Mouse (Mus musculus) midbrain, embryonic 11.5 days (tissue): ENCODE measurements around the gene Zc3h18. TPM values are rescaled to one million over a fixed set of nuclear protein-coding genes. Genes with fewer than 3 reads are reported as not detected.

Experiments used
- ATAC-seq: fragments of 200-750 bp; cut with Nextera tagmentation; 2 replicates; pipeline ENCODE4 v1.8.0; 2017; ENCODE audit warnings: moderate TSS enrichment, moderate library complexity; ENCODE audit not compliant: low FRiP score
- DNase-seq: peaks from one replicate; pipeline ENCODE4 v3.0.0; 2015; ENCODE audit warnings: low spot score; ENCODE audit errors: missing footprints
- H3K27ac ChIP-seq: fragments of 300-500 bp; sonication (generic); 2 replicates; pipeline ENCODE4 v1.5.1; 2014; ENCODE audit warnings: low read depth, low read length
- H3K27me3 ChIP-seq: fragments of 300-500 bp; sonication (generic); 2 replicates; pipeline ENCODE4 v1.6.1; 2014; ENCODE audit warnings: mild to moderate bottlenecking, low read length, moderate library complexity, mixed read lengths; ENCODE audit not compliant: control insufficient read depth, insufficient read depth
- H3K36me3 ChIP-seq: fragments of 300-500 bp; sonication (generic); 2 replicates; pipeline ENCODE4 v1.6.1; 2014; ENCODE audit warnings: mild to moderate bottlenecking, low read length, moderate library complexity, mixed read lengths; ENCODE audit not compliant: control insufficient read depth, insufficient read depth
- H3K4me1 ChIP-seq: fragments of 300-500 bp; sonication (generic); 2 replicates; pipeline ENCODE4 v1.6.1; 2014; ENCODE audit warnings: low read length; ENCODE audit not compliant: control insufficient read depth, insufficient read depth
- H3K4me2 ChIP-seq: fragments of 300-500 bp; sonication (generic); 2 replicates; pipeline ENCODE4 v1.6.1; 2014; ENCODE audit warnings: mild to moderate bottlenecking, moderate library complexity
- H3K4me3 ChIP-seq: fragments of 300-500 bp; sonication (generic); 2 replicates; pipeline ENCODE4 v1.5.1; 2014; ENCODE audit warnings: low read depth, low read length
- H3K9ac ChIP-seq: fragments of 300-500 bp; sonication (generic); 2 replicates; pipeline ENCODE4 v1.6.1; 2014; ENCODE audit warnings: low read length
- H3K9me3 ChIP-seq: fragments of 300-500 bp; sonication (generic); 2 replicates; pipeline ENCODE4 v1.6.1; 2016; ENCODE audit warnings: low read length; ENCODE audit not compliant: control insufficient read depth
- WGBS: fragments of 180-500 bp; shearing (Covaris S2); extraction: QIAGEN DNeasy Blood & Tissue Kit; methylation state at CpG from one replicate; pipeline ENCODE4 v1.1.7; 2014; 5-methylcytosine and 5-hydroxymethylcytosine counted together
- polyA plus RNA-seq: library from polyadenylated mRNA; unstranded; fragments of >200 nt; fragmentation: Nextera tagmentation; extraction: Ambion mirVana; gene quantifications from 2 replicates; pipeline ENCODE4 v1.2.1, GENCODE M21; 2014

Zc3h18 gene
- polyA plus RNA-seq, 1 experiment from 2014 or later, result 43.7 TPM

- ATAC-seq, result no peak
Observed at GRCm38 (mm10) chr8:122375320-122375719, 1.1 kb upstream of the Zc3h18 start.

GRCm38 (mm10) chr8:122375751-122376364, 551 bp upstream of the Zc3h18 start:
- 28% methylated on average over 13 of the region's 13 CpGs for WGBS
- DNase-seq (no peak), ATAC-seq (peak; percentile 49)
- H3K27me3 ChIP-seq, result no peaks in the 10 kb centered on the region
- H3K9ac ChIP-seq, result peak overlapping the region; percentile 51; the same call in 1 of the 2 replicates
- H3K9me3 ChIP-seq, result no peaks in the 10 kb centered on the region
- H3K27ac ChIP-seq, result no peak overlapping the region
- H3K4me3 ChIP-seq, result peak overlapping the region; percentile 92
- H3K4me2 ChIP-seq, result peak overlapping the region; percentile 41
- peaks cover 15% of the 10 kb centered on the region for H3K4me1 ChIP-seq
- H3K36me3 ChIP-seq, result no peaks in the 10 kb centered on the region

More at GRCm38 (mm10) chr8:122375320-122375719, 1.1 kb upstream of the Zc3h18 start:
- no peaks in the 10 kb centered on the region for H3K27me3 ChIP-seq
- no peak overlapping the region for H3K27ac ChIP-seq
- no peak for DNase-seq
- H3K4me2 ChIP-seq, result no peak overlapping the region
- H3K4me1 ChIP-seq, result peaks cover 15% of the 10 kb centered on the region
- no peaks in the 10 kb centered on the region for H3K9me3 ChIP-seq
- no peak overlapping the region for H3K4me3 ChIP-seq
- WGBS, result 94% methylated on average over 7 of the region's 7 CpGs
- H3K36me3 ChIP-seq, result no peaks in the 10 kb centered on the region
- H3K9ac ChIP-seq, result no peak overlapping the region

- DNase-seq, result no peak
- no peak overlapping the region for H3K27ac ChIP-seq
- 90% methylated on average over 4 of the region's 4 CpGs for WGBS
- no peak overlapping the region for H3K4me3 ChIP-seq
- no peak overlapping the region for H3K9ac ChIP-seq
- peaks cover 3% of the 10 kb centered on the region; the same call in 1 of the 2 replicates for H3K4me1 ChIP-seq
- no peak overlapping the region for H3K4me2 ChIP-seq
- H3K36me3 ChIP-seq, result peaks cover 21% of the 10 kb centered on the region
- H3K9me3 ChIP-seq, result no peaks in the 10 kb centered on the region
- no peaks in the 10 kb centered on the region for H3K27me3 ChIP-seq
- no peak for ATAC-seq
Observed at GRCm38 (mm10) chr8:122383039-122383438, 6.6 kb downstream of the Zc3h18 start.

- WGBS, result 84% methylated on average over 3 of the region's 3 CpGs
- no peak overlapping the region for H3K9ac ChIP-seq
- no peak overlapping the region for H3K4me3 ChIP-seq
- ATAC-seq (no peak), DNase-seq (no peak)
- no peak overlapping the region for H3K27ac ChIP-seq
- peaks cover 37% of the 10 kb centered on the region for H3K36me3 ChIP-seq
- no peaks in the 10 kb centered on the region for H3K4me1 ChIP-seq
- H3K27me3 ChIP-seq, result no peaks in the 10 kb centered on the region
- no peaks in the 10 kb centered on the region for H3K9me3 ChIP-seq
- no peak overlapping the region for H3K4me2 ChIP-seq
Observed at GRCm38 (mm10) chr8:122389357-122389756, 12.9 kb downstream of the Zc3h18 start.

- H3K27me3 ChIP-seq, result no peaks in the 10 kb centered on the region
- H3K27ac ChIP-seq, result no peak overlapping the region
- WGBS, result 89% methylated on average over 3 of the region's 3 CpGs
- H3K4me3 ChIP-seq, result no peak overlapping the region
- no peak overlapping the region for H3K9ac ChIP-seq
- ATAC-seq (no peak), DNase-seq (no peak)
- H3K4me1 ChIP-seq, result no peaks in the 10 kb centered on the region
- no peaks in the 10 kb centered on the region for H3K9me3 ChIP-seq
- H3K36me3 ChIP-seq, result peaks cover 32% of the 10 kb centered on the region
- no peak overlapping the region for H3K4me2 ChIP-seq
Observed at GRCm38 (mm10) chr8:122390758-122391157, 14.3 kb downstream of the Zc3h18 start.

GRCm38 (mm10) chr8:122393717-122394116, 17.3 kb downstream of the Zc3h18 start:
- ATAC-seq (no peak), DNase-seq (peak; percentile 53)
- H3K27ac ChIP-seq, result no peak overlapping the region
- no peak overlapping the region for H3K9ac ChIP-seq
- H3K27me3 ChIP-seq, result no peaks in the 10 kb centered on the region
- H3K4me3 ChIP-seq, result no peak overlapping the region
- H3K4me2 ChIP-seq, result no peak overlapping the region
- no peaks in the 10 kb centered on the region for H3K4me1 ChIP-seq
- H3K36me3 ChIP-seq, result peaks cover 24% of the 10 kb centered on the region
- H3K9me3 ChIP-seq, result no peaks in the 10 kb centered on the region

GRCm38 (mm10) chr8:122395291-122395690, 18.9 kb downstream of the Zc3h18 start:
- H3K4me1 ChIP-seq, result no peaks in the 10 kb centered on the region
- H3K9ac ChIP-seq, result no peak overlapping the region
- H3K4me2 ChIP-seq, result no peak overlapping the region
- ATAC-seq (no peak), DNase-seq (peak; percentile 21)
- H3K4me3 ChIP-seq, result no peak overlapping the region
- no peaks in the 10 kb centered on the region for H3K9me3 ChIP-seq
- 91% methylated on average over 6 of the region's 6 CpGs for WGBS
- no peak overlapping the region for H3K27ac ChIP-seq
- peaks cover 24% of the 10 kb centered on the region for H3K36me3 ChIP-seq
- H3K27me3 ChIP-seq, result no peaks in the 10 kb centered on the region

- WGBS, result 95% methylated on average over 9 of the region's 9 CpGs
- H3K4me1 ChIP-seq, result no peaks in the 10 kb centered on the region
- no peak for DNase-seq
- no peaks in the 10 kb centered on the region for H3K9me3 ChIP-seq
- peaks cover 31% of the 10 kb centered on the region for H3K36me3 ChIP-seq
- H3K9ac ChIP-seq, result no peak overlapping the region
- H3K27me3 ChIP-seq, result no peaks in the 10 kb centered on the region
- H3K4me3 ChIP-seq, result no peak overlapping the region
- no peak overlapping the region for H3K27ac ChIP-seq
- no peak overlapping the region for H3K4me2 ChIP-seq
- ATAC-seq, result no peak
Observed at GRCm38 (mm10) chr8:122398186-122398585, 21.8 kb downstream of the Zc3h18 start.

- no peak for DNase-seq
- Histone ChIP-seq H3K9me3 (no peaks in the 10 kb centered on the region), H3K9ac (no peak overlapping the region), H3K36me3 (peaks cover 46% of the 10 kb centered on the region), H3K27me3 (no peaks in the 10 kb centered on the region), H3K4me2 (no peak overlapping the region), H3K4me3 (no peak overlapping the region), H3K4me1 (no peaks in the 10 kb centered on the region), H3K27ac (no peak overlapping the region)
- WGBS, result 93% methylated on average over 9 of the region's 9 CpGs
- no peak for ATAC-seq
Observed at GRCm38 (mm10) chr8:122405146-122405805, 28.9 kb downstream of the Zc3h18 start.
